Mouse (Mus musculus) ES-E14 (cell line): ENCODE results near the gene Smco2. TPM values are rescaled to one million over a fixed set of nuclear protein-coding genes. Genes with fewer than 3 reads are reported as not detected.

ENCODE experiments used
- DNase-seq: peaks from one replicate; pipeline ENCODE4 v3.0.0-alpha.2; 2013; ENCODE audit warnings: low read depth, low spot score
- H3K27ac ChIP-seq: 2 replicates; pipeline ENCODE4 v1.5.1; 2012; ENCODE audit warnings: low read depth, mild to moderate bottlenecking, low read length, moderate library complexity, mixed read lengths; ENCODE audit not compliant: poor library complexity, insufficient read depth, severe bottlenecking
- H3K36me3 ChIP-seq: 2 replicates; pipeline ENCODE4 v1.6.1; 2012; ENCODE audit warnings: mild to moderate bottlenecking, low read length, moderate library complexity, mixed read lengths; ENCODE audit not compliant: control insufficient read depth, poor library complexity, insufficient read depth, severe bottlenecking
- H3K4me1 ChIP-seq, 2 experiments: fragments of 150-350 bp in 1 of 2; sonication (generic) in 1 of 2; 2 replicates each; pipeline ENCODE4 v1.6.1; 2012; ENCODE audit warnings: low read length in 2 of 2, mild to moderate bottlenecking in 1 of 2, mixed read lengths in 1 of 2; ENCODE audit not compliant: control insufficient read depth in 2 of 2, insufficient read depth in 2 of 2, poor library complexity in 1 of 2
- H3K4me3 ChIP-seq, 2 experiments: fragments of 150-350 bp in 1 of 2; sonication (generic) in 1 of 2; 2 replicates each; pipeline ENCODE4 v1.5.1; 2012; ENCODE audit warnings: low read length in 2 of 2, low read depth in 1 of 2, mild to moderate bottlenecking in 1 of 2, mixed read lengths in 1 of 2; ENCODE audit not compliant: insufficient read depth in 1 of 2, poor library complexity in 1 of 2, severe bottlenecking in 1 of 2
- H3K9ac ChIP-seq: 2 replicates; pipeline ENCODE4 v1.6.1; 2012; ENCODE audit warnings: low read depth, mild to moderate bottlenecking, low read length, mixed read lengths; ENCODE audit not compliant: poor library complexity, insufficient read depth, severe bottlenecking
- H3K9me3 ChIP-seq: fragments of 150-350 bp; sonication (generic); 2 replicates; pipeline ENCODE4 v1.6.1; 2012; ENCODE audit warnings: low read depth, mild to moderate bottlenecking, low read length; ENCODE audit not compliant: control insufficient read depth, insufficient read depth
- CHD2 ChIP-seq: IDR thresholded peaks from 2 replicates; pipeline ENCODE4 v1.6.1; 2014; ENCODE audit warnings: mild to moderate bottlenecking, low read depth, low read length, inconsistent platforms
- HCFC1 ChIP-seq: IDR thresholded peaks from 2 replicates; pipeline ENCODE4 v1.6.1; 2012; ENCODE audit warnings: low read length, inconsistent platforms, borderline replicate concordance; ENCODE audit not compliant: insufficient read depth
- MAFK ChIP-seq: IDR thresholded peaks from 2 replicates; pipeline ENCODE4 v1.6.1; 2014; ENCODE audit warnings: mild to moderate bottlenecking, low read depth, low read length, inconsistent platforms; ENCODE audit not compliant: insufficient read depth
- ZC3H11A ChIP-seq: IDR thresholded peaks from 2 replicates; pipeline ENCODE4 v1.6.1; 2012; ENCODE audit warnings: low read depth, mild to moderate bottlenecking, inconsistent platforms, low read length, borderline replicate concordance
- ZNF384 ChIP-seq: IDR thresholded peaks from 2 replicates; pipeline ENCODE4 v1.6.1; 2012; ENCODE audit warnings: low read depth, low read length, inconsistent platforms
- in situ Hi-C, 2 experiments: fragments of 600-800 bp; cut with MboI; formaldehyde crosslinking; loops; one replicate each; pipeline ENCODE4 v1.15.1; 2025; ENCODE audit warnings: low sequenced_read_pairs in 2 of 2, inconsistent platforms in 1 of 2; ENCODE audit not compliant: unreplicated experiment in 2 of 2
- total RNA-seq: library from RNA; depleted of rRNA; stranded (reverse); fragments of 300-350 nt; gene quantifications from 2 replicates; pipeline ENCODE4 v1.2.3, GENCODE M21; 2012

The Smco2 gene
- total RNA-seq, 1 experiment: not detected

DNA sequence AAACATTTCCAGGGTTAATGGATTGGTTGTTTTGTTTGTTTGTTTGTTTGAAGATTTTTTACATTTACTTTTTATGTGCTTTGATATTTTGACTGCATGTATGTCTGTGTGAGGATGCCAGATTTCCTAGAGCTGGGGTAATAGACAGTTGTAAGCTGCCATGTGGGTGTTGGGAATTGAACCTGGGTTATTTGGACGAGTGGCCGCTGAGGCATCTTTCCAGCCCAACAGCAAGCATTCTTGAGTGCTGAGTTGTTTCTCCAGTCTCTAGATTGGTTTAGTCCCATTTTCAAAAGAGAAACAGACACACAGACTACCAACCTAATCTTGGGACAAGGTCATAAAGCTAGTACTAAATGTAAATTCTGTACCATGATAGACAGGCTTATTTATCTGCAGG, 60.9 kb downstream of the Smco2 start:
- Histone ChIP-seq H3K4me1 (peaks cover 2 to 3% of the 10 kb centered on the region in 2 experiments; a peak in 2 of 4 replicates), H3K9me3 (no peaks in the 10 kb centered on the region), H3K36me3 (no peaks in the 10 kb centered on the region), H3K4me3 (no peak overlapping the region), H3K9ac (no peak overlapping the region), H3K27ac (no peak overlapping the region)
- TF ChIP-seq HCFC1 (no peak), MAFK (no peak), CHD2 (no peak), ZNF384 (no peak), ZC3H11A (no peak)
- DNase-seq: no peak
- in situ Hi-C loops: no loop called here

GRCm38 (mm10) chr6:146912835-146913488, 63.1 kb downstream of the Smco2 start:
- TF ChIP-seq CHD2: no peak
- TF ChIP-seq HCFC1: no peak
- TF ChIP-seq MAFK: 0 out of 2 replicates have a peak, but pooled peaks have one; percentile 66
- TF ChIP-seq ZNF384: no peak
- TF ChIP-seq ZC3H11A: no peak
- Histone ChIP-seq H3K4me1 (peaks cover 2 to 3% of the 10 kb centered on the region in 2 experiments; a peak in 2 of 4 replicates), H3K9ac (no peak overlapping the region), H3K4me3 (no peak overlapping the region), H3K9me3 (no peaks in the 10 kb centered on the region), H3K36me3 (no peaks in the 10 kb centered on the region), H3K27ac (no peak overlapping the region)
- in situ Hi-C loops: no loop called here
- no peak for DNase-seq

GRCm38 (mm10) chr6:146913489-146914198, 63.7 kb downstream of the Smco2 start:
- Histone ChIP-seq H3K9me3 (no peaks in the 10 kb centered on the region), H3K4me3 (no peak overlapping the region), H3K9ac (no peak overlapping the region), H3K27ac (no peak overlapping the region), H3K36me3 (no peaks in the 10 kb centered on the region; the same call in 1 of the 2 replicates), H3K4me1 (peaks cover 2 to 3% of the 10 kb centered on the region in 2 experiments; a peak in 2 of 4 replicates)
- TF ChIP-seq ZC3H11A (no peak), ZNF384 (no peak), CHD2 (no peak), MAFK (no peak), HCFC1 (no peak)
- in situ Hi-C loops: no loop called here
- no peak for DNase-seq

DNA sequence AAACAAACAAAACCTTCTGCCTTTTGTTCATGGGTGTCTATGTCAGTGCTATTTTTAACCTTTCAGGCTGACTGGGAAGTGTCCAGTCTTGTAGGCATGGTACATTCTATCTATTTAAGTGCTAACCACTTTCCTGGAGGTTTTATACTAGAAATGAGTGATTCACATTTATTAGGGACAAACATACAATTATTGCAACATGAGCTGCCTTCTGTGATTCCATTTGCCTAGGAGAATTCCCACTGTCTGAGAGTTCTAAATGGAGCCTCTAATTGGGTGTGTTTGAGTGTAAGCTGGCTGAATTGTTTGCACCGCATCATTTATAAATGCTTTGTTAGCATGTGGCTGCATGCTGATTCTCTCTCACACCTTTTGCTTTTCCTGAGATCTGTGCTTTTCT, 65.9 kb downstream of the Smco2 start:
- TF ChIP-seq HCFC1: no peak
- no peak for TF ChIP-seq MAFK
- no peak for TF ChIP-seq ZC3H11A
- no peak for TF ChIP-seq ZNF384
- no peak for TF ChIP-seq CHD2
- Histone ChIP-seq H3K4me1 (peaks cover 2 to 3% of the 10 kb centered on the region in 2 experiments; a peak in 2 of 4 replicates), H3K9me3 (no peaks in the 10 kb centered on the region), H3K4me3 (no peak overlapping the region), H3K36me3 (no peaks in the 10 kb centered on the region; the same call in 1 of the 2 replicates), H3K9ac (no peak overlapping the region), H3K27ac (no peak overlapping the region)
- in situ Hi-C loops: no loop called here
- no peak for DNase-seq
